Mouse (Mus musculus): Measurements from ENCODE around the gene Creb5. TPM values are rescaled to one million over a fixed set of nuclear protein-coding genes. Genes with fewer than 3 reads are reported as not detected.
A peak's percentile ranks its signal among the peaks of the same experiment; 100 is the strongest.

Creb5 gene
- polyA plus RNA-seq, 1 experiment from 2014 or later: 1.1 TPM

- DNase-seq (ENCODE audit: low spot score): no peak
These were observed 32.7 kb downstream of the Creb5 start for GRCm38 (mm10) chr6:53319543-53320325.

GRCm38 (mm10) chr6:53337398-53337797 lies 50.3 kb downstream of the Creb5 start:
- no peak for DNase-seq (ENCODE audit: low spot score)

- no peak for DNase-seq (ENCODE audit: low spot score)
These were observed 65.4 kb downstream of the Creb5 start for GRCm38 (mm10) chr6:53352311-53352960.

- DNase-seq (ENCODE audit: low spot score): no peak
These were observed 69.3 kb downstream of the Creb5 start for GRCm38 (mm10) chr6:53356328-53356727.

GRCm38 (mm10) chr6:53363535-53363934 lies 76.5 kb downstream of the Creb5 start:
- DNase-seq (ENCODE audit: low spot score): no peak

- DNase-seq (ENCODE audit: low spot score): no peak
These were observed 76.9 kb downstream of the Creb5 start for GRCm38 (mm10) chr6:53363981-53364391.

GRCm38 (mm10) chr6:53369147-53369546 lies 82.1 kb downstream of the Creb5 start:
- no peak for DNase-seq (ENCODE audit: low spot score)

GRCm38 (mm10) chr6:53369928-53370327 lies 82.9 kb downstream of the Creb5 start:
- DNase-seq (ENCODE audit: low spot score): peak; percentile 45

GRCm38 (mm10) chr6:53371962-53372361 lies 84.9 kb downstream of the Creb5 start:
- no peak for DNase-seq (ENCODE audit: low spot score)

- no peak for DNase-seq (ENCODE audit: low spot score)
These were observed 87.4 kb downstream of the Creb5 start for GRCm38 (mm10) chr6:53374315-53374941.

- no peak for DNase-seq (ENCODE audit: low spot score)
These were observed 102.2 kb downstream of the Creb5 start for GRCm38 (mm10) chr6:53389277-53389676.

GRCm38 (mm10) chr6:53390413-53390812 lies 103.3 kb downstream of the Creb5 start:
- DNase-seq (ENCODE audit: low spot score): no peak

- DNase-seq (ENCODE audit: low spot score): no peak
These were observed 107.0 kb downstream of the Creb5 start for GRCm38 (mm10) chr6:53394026-53394425.

- no peak for DNase-seq (ENCODE audit: low spot score)
These were observed 108.1 kb downstream of the Creb5 start for GRCm38 (mm10) chr6:53395208-53395607.

- no peak for DNase-seq (ENCODE audit: low spot score)
These were observed 109.4 kb downstream of the Creb5 start for GRCm38 (mm10) chr6:53396421-53396820.

- DNase-seq (ENCODE audit: low spot score): no peak
These were observed 110.7 kb downstream of the Creb5 start for GRCm38 (mm10) chr6:53397797-53398196.

- no peak for DNase-seq (ENCODE audit: low spot score)
These were observed 111.4 kb downstream of the Creb5 start for GRCm38 (mm10) chr6:53398297-53399140.

- no peak for DNase-seq (ENCODE audit: low spot score)
These were observed 114.3 kb downstream of the Creb5 start for GRCm38 (mm10) chr6:53401364-53401763.

- peak; percentile 15 for DNase-seq (ENCODE audit: low spot score)
These were observed 115.5 kb downstream of the Creb5 start for GRCm38 (mm10) chr6:53402551-53402950.

GRCm38 (mm10) chr6:53409183-53409582 lies 122.1 kb downstream of the Creb5 start:
- DNase-seq (ENCODE audit: low spot score): no peak

- DNase-seq (ENCODE audit: low spot score): no peak
These were observed 134.3 kb downstream of the Creb5 start for GRCm38 (mm10) chr6:53421345-53421744.
